Mouse (Mus musculus): ENCODE measurements around the gene Rft1. TPM values are rescaled to one million over a fixed set of nuclear protein-coding genes. Genes with fewer than 3 reads are reported as not detected.

Rft1 gene
- polyA plus RNA-seq, 1 experiment from 2014 or later, result 24.4 TPM

DNA sequence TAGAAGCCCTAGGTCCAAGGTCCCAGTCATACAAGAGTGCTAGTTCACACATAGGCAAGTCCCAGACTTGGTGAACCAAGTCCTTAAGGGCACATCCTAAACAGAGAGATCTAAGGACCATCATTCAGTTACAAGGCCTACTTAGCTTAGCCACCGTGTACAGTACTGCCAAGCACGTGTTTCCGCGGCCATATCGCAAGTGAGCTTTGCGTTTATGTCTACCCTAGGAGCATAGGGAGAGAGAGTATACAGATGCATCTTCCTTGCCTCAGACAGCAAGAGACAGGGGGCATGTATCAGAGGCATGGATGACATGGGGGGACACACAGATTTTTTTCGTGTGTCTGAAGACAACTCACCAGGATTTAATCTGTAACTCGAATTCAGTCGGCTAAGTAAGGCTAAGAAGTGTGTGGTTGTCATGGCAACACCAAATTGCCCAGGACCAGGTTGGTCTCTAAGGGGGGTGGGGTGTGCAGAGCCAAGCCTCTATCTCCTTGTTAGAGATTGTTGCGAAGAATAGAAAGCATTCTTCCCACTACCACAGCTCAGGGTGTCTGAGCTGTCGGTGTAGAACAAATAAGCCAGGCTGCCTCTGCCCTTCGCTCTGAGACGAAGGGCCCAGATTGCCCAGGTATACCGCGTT is 43.4 kb downstream of the Rft1 start:
- CTCF ChIA-PET, result no interaction called here
- POLR2A ChIA-PET, result no interaction called here
- no peaks in the 10 kb centered on the region for H3K27me3 ChIP-seq
- no peak for DNase-seq (ENCODE audit: low read depth, low spot score)
- no peak for TF ChIP-seq CTCF (IDR thresholded peaks at IDR 0.05)
- in situ Hi-C loops (cut with MboI; ENCODE audit: low pct_unique_long_range_greater_than_20kb), result loop anchor here (10.0 kb wide), 1 partner anchor 247 kb away; the partner anchor contains the start of gene Itih1
- ATAC-seq, result no peak

DNA sequence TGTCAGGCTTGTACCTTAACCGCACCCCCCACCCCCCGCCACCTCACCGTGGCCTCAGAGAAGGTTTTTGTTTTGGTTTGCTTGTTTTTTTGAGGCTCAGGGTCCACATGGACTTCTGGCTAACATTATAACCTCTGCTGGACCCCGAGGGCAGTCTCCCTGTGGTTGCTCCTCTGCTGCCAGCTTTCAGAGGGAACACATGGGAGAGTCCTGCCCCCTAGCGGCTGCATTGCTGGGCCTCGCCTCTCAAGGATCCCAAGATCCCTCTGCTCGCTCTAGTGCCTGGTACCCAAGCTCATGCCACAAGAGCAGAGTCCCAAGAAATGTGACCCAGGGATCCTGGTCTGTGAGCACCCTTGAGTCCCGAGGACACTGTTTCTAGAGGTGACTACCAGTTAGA is 45.5 kb downstream of the Rft1 start:
- no peaks in the 10 kb centered on the region for H3K27me3 ChIP-seq
- DNase-seq (ENCODE audit: low read depth, low spot score) (no peak), ATAC-seq (peak; percentile 74)
- in situ Hi-C loops (cut with MboI; ENCODE audit: low pct_unique_long_range_greater_than_20kb), result loop anchor here (10.0 kb wide), 1 partner anchor 245 kb away; the partner anchor contains the start of gene Itih1
- ChIA-PET POLR2A (no interaction called here), CTCF (interaction anchor here (1.1 to 2.1 kb wide), 5 partner anchors 10 to 168 kb away, joined by 3 to 6 read pairs (median 3); partner anchors contain the start of gene Tmem110)
- peak; percentile 91 for TF ChIP-seq CTCF (IDR thresholded peaks at IDR 0.05)

- ATAC-seq, result no peak
- no peak for TF ChIP-seq CTCF (IDR thresholded peaks at IDR 0.05)
- ChIA-PET CTCF (interaction anchor here (0.9 to 1.1 kb wide), 2 partner anchors 8 to 10 kb away, joined by 3 to 5 read pairs; no protein-coding TSS in a partner anchor), POLR2A (no interaction called here)
- in situ Hi-C loops (cut with MboI; ENCODE audit: low pct_unique_long_range_greater_than_20kb), result no loop called here
- no peak for DNase-seq (ENCODE audit: low read depth, low spot score)
- no peaks in the 10 kb centered on the region for H3K27me3 ChIP-seq
Measured at GRCm38 (mm10) chr14:30702512-30702911, 48.4 kb downstream of the Rft1 start.

DNA sequence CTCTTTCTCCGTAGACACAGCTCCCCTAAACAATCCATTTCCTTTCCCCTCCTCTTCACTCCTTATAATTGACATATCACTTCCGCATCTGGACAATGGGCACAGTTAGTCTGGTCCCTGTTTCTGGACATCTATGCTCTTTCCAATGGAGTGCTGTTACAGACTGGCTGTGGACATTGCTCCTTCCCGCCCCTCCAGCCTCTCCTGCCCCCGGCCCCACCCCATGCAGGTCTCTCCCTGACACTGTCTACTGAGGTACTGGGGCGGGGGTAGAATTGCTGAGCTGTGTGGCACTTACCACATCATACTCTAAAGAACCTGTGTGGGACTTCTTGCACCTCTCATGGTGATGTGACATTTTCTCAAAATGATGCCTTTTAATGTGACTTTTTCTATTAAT is 48.9 kb downstream of the Rft1 start:
- POLR2A ChIA-PET, result no interaction called here

GRCm38 (mm10) chr14:30704098-30704855 is 50.1 kb downstream of the Rft1 start:
- ChIA-PET POLR2A (no interaction called here), CTCF (no interaction called here)
- in situ Hi-C loops (cut with MboI; ENCODE audit: low pct_unique_long_range_greater_than_20kb), result no loop called here
- no peak for DNase-seq (ENCODE audit: low read depth, low spot score)
- no peak for TF ChIP-seq CTCF (IDR thresholded peaks at IDR 0.05)
- no peaks in the 10 kb centered on the region for H3K27me3 ChIP-seq
- no peak for ATAC-seq

More for the DNA sequence above, 48.9 kb downstream of the Rft1 start:
- DNase-seq (ENCODE audit: low read depth, low spot score) (no peak), ATAC-seq (no peak)
- no peak for TF ChIP-seq CTCF (IDR thresholded peaks at IDR 0.05)
- in situ Hi-C loops (cut with MboI; ENCODE audit: low pct_unique_long_range_greater_than_20kb), result no loop called here
- CTCF ChIA-PET, result interaction anchor here (0.9 to 1.1 kb wide), 2 partner anchors 9 to 10 kb away, joined by 3 to 5 read pairs; no protein-coding TSS in a partner anchor
- no peaks in the 10 kb centered on the region for H3K27me3 ChIP-seq

DNA sequence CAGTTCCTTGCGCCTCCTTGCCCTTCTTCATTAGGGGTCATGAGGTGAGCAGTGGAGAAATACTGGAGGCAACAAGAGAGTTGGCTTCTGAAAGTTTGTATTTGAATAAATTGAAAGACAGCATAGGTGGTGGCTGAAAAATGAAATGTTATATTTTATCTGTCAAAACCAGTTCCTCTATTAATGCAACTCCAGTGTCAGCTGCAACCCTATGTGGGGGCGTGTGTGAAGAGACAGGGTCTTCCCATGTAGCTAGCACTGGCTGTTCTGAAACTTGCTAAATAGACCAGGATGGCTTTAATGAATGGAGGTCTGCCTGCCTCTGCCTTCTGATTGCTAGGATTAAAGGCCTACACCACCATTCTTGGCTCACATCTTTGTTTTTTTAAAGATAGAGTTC is 57.7 kb downstream of the Rft1 start:
- in situ Hi-C loops (cut with MboI; ENCODE audit: low pct_unique_long_range_greater_than_20kb), result no loop called here
- CTCF ChIA-PET, result no interaction called here
- ATAC-seq (no peak), DNase-seq (ENCODE audit: low read depth, low spot score) (no peak)
- TF ChIP-seq CTCF (IDR thresholded peaks at IDR 0.05), result no peak
- H3K27me3 ChIP-seq, result no peaks in the 10 kb centered on the region
- POLR2A ChIA-PET, result no interaction called here

- ChIA-PET POLR2A (interaction anchor here (0.7 kb wide), 3 partner anchors 10 to 32 kb away, joined by 3 to 4 read pairs (median 3); no protein-coding TSS in a partner anchor), CTCF (no interaction called here)
- DNase-seq (ENCODE audit: low read depth, low spot score) (no peak), ATAC-seq (no peak)
- in situ Hi-C loops (cut with MboI; ENCODE audit: low pct_unique_long_range_greater_than_20kb), result no loop called here
- H3K27me3 ChIP-seq, result no peaks in the 10 kb centered on the region
- TF ChIP-seq CTCF (IDR thresholded peaks at IDR 0.05), result no peak
Measured at GRCm38 (mm10) chr14:30713769-30714168, 59.6 kb downstream of the Rft1 start.

- no peak for DNase-seq (ENCODE audit: low read depth, low spot score)
- H3K27me3 ChIP-seq, result no peaks in the 10 kb centered on the region
- CTCF ChIA-PET, result no interaction called here
- no peak for TF ChIP-seq CTCF (IDR thresholded peaks at IDR 0.05)
- peak; percentile 34 for ATAC-seq
- in situ Hi-C loops (cut with MboI; ENCODE audit: low pct_unique_long_range_greater_than_20kb), result no loop called here
- POLR2A ChIA-PET, result no interaction called here
Measured at GRCm38 (mm10) chr14:30714799-30715617, 60.8 kb downstream of the Rft1 start, which contains the start of gene Sfmbt1. Sfmbt1 (plus strand) TSS chr14:30714849.

GRCm38 (mm10) chr14:30715618-30716050 is 61.5 kb downstream of the Rft1 start:
- TF ChIP-seq CTCF (IDR thresholded peaks at IDR 0.05), result no peak
- in situ Hi-C loops (cut with MboI; ENCODE audit: low pct_unique_long_range_greater_than_20kb), result no loop called here
- CTCF ChIA-PET, result no interaction called here
- POLR2A ChIA-PET, result no interaction called here
- ATAC-seq (peak; percentile 81), DNase-seq (ENCODE audit: low read depth, low spot score) (no peak)
- H3K27me3 ChIP-seq, result no peaks in the 10 kb centered on the region

- CTCF ChIA-PET, result no interaction called here
- no peak for TF ChIP-seq CTCF (IDR thresholded peaks at IDR 0.05)
- ATAC-seq, result peak; percentile 58
- H3K27me3 ChIP-seq, result no peaks in the 10 kb centered on the region
- POLR2A ChIA-PET, result no interaction called here
- in situ Hi-C loops (cut with MboI; ENCODE audit: low pct_unique_long_range_greater_than_20kb), result no loop called here
- DNase-seq (ENCODE audit: low read depth, low spot score), result no peak
Measured at GRCm38 (mm10) chr14:30716051-30716952, 62.1 kb downstream of the Rft1 start.
